In the genomic region with DNA sequence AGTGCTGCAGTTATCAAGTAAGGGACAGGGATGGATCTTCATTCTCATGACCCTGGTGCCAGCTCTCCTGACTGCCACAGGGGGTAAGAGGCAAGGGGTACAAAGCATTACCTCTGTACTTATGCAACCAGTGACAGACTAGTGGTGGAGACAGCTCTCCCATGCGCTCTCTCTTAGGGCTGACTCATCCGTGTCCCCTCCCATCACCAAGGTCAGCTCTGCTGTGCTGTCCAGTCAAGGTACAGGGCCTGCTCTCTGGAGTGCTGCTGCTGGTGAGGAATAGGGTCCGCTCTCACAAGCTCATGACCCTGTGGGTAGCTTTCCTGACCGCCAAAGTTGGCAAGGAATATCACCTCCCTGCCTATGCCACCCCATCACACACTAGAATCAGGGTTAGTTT, we compare ENCODE assay signal across 35 mouse cellular contexts.
DNase-seq lines count a peak whose midpoint lies in the region; ATAC-seq lines count a peak whose summit lies in the region.
"Had no signal": no experiment of that assay in that cellular context is flagged by ENCODE, and none has a peak within 500 bp of the region (broad histone marks: within the 10 kb centered on the region; RNA-seq: fewer than 3 reads in every experiment).

No protein-coding gene starts in this region.

- no peak overlapping the region for H3K9ac ChIP-seq in kidney, embryonic 16.5 days (replicated peaks; ENCODE audit: low read length)
- H3K9ac ChIP-seq in midbrain, embryonic 14.5 days (replicated peaks; ENCODE audit: low read length): no peak overlapping the region
- no peak overlapping the region for H3K9ac ChIP-seq in midbrain, embryonic 15.5 days
- no peak overlapping the region for H3K9ac ChIP-seq in embryonic facial prominence, embryonic 13.5 days
- H3K9ac ChIP-seq: embryonic facial prominence, embryonic 15.5 days; forebrain, embryonic 12.5 days; heart, embryonic 15.5 days; hindbrain, embryonic 12.5 days; kidney, embryonic 15.5 days; limb, embryonic 12.5 days; liver, postnatal 0 days; neural tube, embryonic 12.5 days had no signal

- DNase-seq in kidney, adult 8-10 months: no peak
- no peak for DNase-seq in midbrain, embryonic 14.5 days
- DNase-seq in adrenal gland, postnatal 10 days: peak; percentile 56
- DNase-seq in ovary, postnatal 10 days (ENCODE audit: low spot score): no peak
- DNase-seq: B cell, adult 2 months; cerebellum, adult 11 months; cerebellum, adult 9-11 months; embryo, embryonic 11 days; gastrocnemius, postnatal 10 days; heart, postnatal 36 days; kidney, adult 11 months; kidney, postnatal 36 days; liver, postnatal 0 days; lung, postnatal 10 days; right cerebral cortex, postnatal 4 days; thymus, adult 18-20 months; thymus, postnatal 4 days had no signal

- WGBS in kidney, embryonic 16.5 days: 93% methylated on average over 4 of the region's 4 CpGs
- 93% methylated on average over 4 of the region's 4 CpGs for WGBS in midbrain, embryonic 14.5 days
- WGBS in midbrain, embryonic 15.5 days: 94% methylated on average over 4 of the region's 4 CpGs
- whole genome bisulfite sequencing in embryonic facial prominence, embryonic 13.5 days: 97% methylated on average over 4 of the region's 4 CpGs

- H3K4me2 ChIP-seq in kidney, embryonic 16.5 days (replicated peaks; ENCODE audit: low read depth, low read length): no peak overlapping the region
- H3K4me2 ChIP-seq in midbrain, embryonic 14.5 days (ENCODE audit: low read length): no peak overlapping the region
- no peak overlapping the region for H3K4me2 ChIP-seq in midbrain, embryonic 15.5 days
- H3K4me2 ChIP-seq in embryonic facial prominence, embryonic 13.5 days: no peak overlapping the region
- H3K4me2 ChIP-seq: embryonic facial prominence, embryonic 15.5 days; forebrain, embryonic 12.5 days; heart, embryonic 15.5 days; hindbrain, embryonic 12.5 days; kidney, embryonic 15.5 days; limb, embryonic 12.5 days; neural tube, embryonic 12.5 days had no signal

- no peak overlapping the region for H3K27ac ChIP-seq in kidney, embryonic 16.5 days (ENCODE audit: low read length)
- no peak overlapping the region for H3K27ac ChIP-seq in midbrain, embryonic 14.5 days (replicated peaks; ENCODE audit: low read depth, low read length)
- no peak overlapping the region for H3K27ac ChIP-seq in midbrain, embryonic 15.5 days
- H3K27ac ChIP-seq in embryonic facial prominence, embryonic 13.5 days: no peak overlapping the region
- H3K27ac ChIP-seq: embryonic facial prominence, embryonic 15.5 days; forebrain, embryonic 12.5 days; heart, embryonic 15.5 days; hindbrain, embryonic 12.5 days; kidney, embryonic 15.5 days; layer of hippocampus, adult 2 months; left cerebral cortex, adult 2 months; limb, embryonic 12.5 days; macrophage; midbrain, embryonic 10.5 days; neural tube, embryonic 12.5 days; stomach, postnatal 0 days had no signal

- no peak overlapping the region for H3K4me3 ChIP-seq in kidney, embryonic 16.5 days (ENCODE audit: low read length)
- no peak overlapping the region for H3K4me3 ChIP-seq in midbrain, embryonic 14.5 days (replicated peaks; ENCODE audit: low read depth, low read length)
- H3K4me3 ChIP-seq in midbrain, embryonic 15.5 days: no peak overlapping the region
- no peak overlapping the region for H3K4me3 ChIP-seq in embryonic facial prominence, embryonic 13.5 days
- H3K4me3 ChIP-seq: embryonic facial prominence, embryonic 15.5 days; forebrain, embryonic 12.5 days; heart, embryonic 15.5 days; hindbrain, embryonic 12.5 days; kidney, embryonic 15.5 days; layer of hippocampus, adult 2 months; left cerebral cortex, adult 2 months; limb, embryonic 12.5 days; midbrain, embryonic 10.5 days; myocyte; neural tube, embryonic 12.5 days had no signal

- H3K4me1 ChIP-seq in kidney, embryonic 16.5 days (ENCODE audit: insufficient read depth, low read length): no peaks in the 10 kb centered on the region
- no peaks in the 10 kb centered on the region for H3K4me1 ChIP-seq in midbrain, embryonic 14.5 days (ENCODE audit: control insufficient read depth, insufficient read depth, low read length)
- no peaks in the 10 kb centered on the region for H3K4me1 ChIP-seq in midbrain, embryonic 15.5 days
- 0 out of 2 replicates have a peak, but pooled peaks cover 7% of the 10 kb centered on the region for H3K4me1 ChIP-seq in embryonic facial prominence, embryonic 13.5 days
- H3K4me1 ChIP-seq: forebrain, embryonic 12.5 days; hindbrain, embryonic 12.5 days; kidney, embryonic 15.5 days; midbrain, embryonic 10.5 days; neural tube, embryonic 12.5 days had no signal

- H3K36me3 ChIP-seq in kidney, embryonic 16.5 days (ENCODE audit: insufficient read depth, low read length): no peaks in the 10 kb centered on the region
- H3K36me3 ChIP-seq in midbrain, embryonic 14.5 days (ENCODE audit: control insufficient read depth, insufficient read depth, low read length): no peaks in the 10 kb centered on the region
- no peaks in the 10 kb centered on the region for H3K36me3 ChIP-seq in midbrain, embryonic 15.5 days (replicated peaks)
- H3K36me3 ChIP-seq in embryonic facial prominence, embryonic 13.5 days: no peaks in the 10 kb centered on the region
- H3K36me3 ChIP-seq: embryonic facial prominence, embryonic 15.5 days; forebrain, embryonic 12.5 days; heart, embryonic 15.5 days; hindbrain, embryonic 12.5 days; kidney, embryonic 15.5 days; limb, embryonic 12.5 days; midbrain, embryonic 10.5 days; neural tube, embryonic 12.5 days had no signal

- no peaks in the 10 kb centered on the region for H3K27me3 ChIP-seq in kidney, embryonic 16.5 days (ENCODE audit: insufficient read depth, low read length)
- no peaks in the 10 kb centered on the region for H3K27me3 ChIP-seq in midbrain, embryonic 14.5 days (ENCODE audit: control insufficient read depth, insufficient read depth, low read length)
- no peaks in the 10 kb centered on the region for H3K27me3 ChIP-seq in midbrain, embryonic 15.5 days (replicated peaks)
- peaks cover 3% of the 10 kb centered on the region for H3K27me3 ChIP-seq in embryonic facial prominence, embryonic 13.5 days
- H3K27me3 ChIP-seq: embryonic facial prominence, embryonic 15.5 days; forebrain, embryonic 12.5 days; heart, embryonic 15.5 days; hindbrain, embryonic 12.5 days; kidney, embryonic 15.5 days; neural tube, embryonic 12.5 days had no signal

- peak; percentile 31; the same call in 1 of the 2 replicates for ATAC-seq in kidney, embryonic 16.5 days (ENCODE audit: low FRiP score, low TSS enrichment)
- ATAC-seq in midbrain, embryonic 14.5 days (ENCODE audit: low FRiP score, low TSS enrichment): peak; percentile 20; the same call in 1 of the 2 replicates
- no peak for ATAC-seq in midbrain, embryonic 15.5 days (replicated peaks)
- 0 out of 2 replicates have a peak, but pooled peaks have one; percentile 56 for ATAC-seq in embryonic facial prominence, embryonic 13.5 days (ENCODE audit: insufficient number of reproducible peaks, insufficient read depth, low FRiP score, low TSS enrichment, low read depth)
- ATAC-seq: activated CD4-positive, CD25-positive, alpha-beta regulatory T cell, adult 4 months; inflammation-experienced regulatory T-cells, adult 6 months; liver, postnatal 0 days had no signal

- H3K9me3 ChIP-seq in kidney, embryonic 16.5 days (ENCODE audit: low read length): no peaks in the 10 kb centered on the region
- H3K9me3 ChIP-seq in midbrain, embryonic 14.5 days (ENCODE audit: control insufficient read depth, low read length): no peaks in the 10 kb centered on the region
- H3K9me3 ChIP-seq in midbrain, embryonic 15.5 days: no peaks in the 10 kb centered on the region
- no peaks in the 10 kb centered on the region for H3K9me3 ChIP-seq in embryonic facial prominence, embryonic 13.5 days
- H3K9me3 ChIP-seq: embryonic facial prominence, embryonic 15.5 days; forebrain, embryonic 12.5 days; heart, embryonic 15.5 days; hindbrain, embryonic 12.5 days; kidney, embryonic 15.5 days; limb, embryonic 12.5 days; midbrain, embryonic 10.5 days; neural tube, embryonic 12.5 days had no signal
